Mouse (Mus musculus): ENCODE data around the gene Dand5.

DNA sequence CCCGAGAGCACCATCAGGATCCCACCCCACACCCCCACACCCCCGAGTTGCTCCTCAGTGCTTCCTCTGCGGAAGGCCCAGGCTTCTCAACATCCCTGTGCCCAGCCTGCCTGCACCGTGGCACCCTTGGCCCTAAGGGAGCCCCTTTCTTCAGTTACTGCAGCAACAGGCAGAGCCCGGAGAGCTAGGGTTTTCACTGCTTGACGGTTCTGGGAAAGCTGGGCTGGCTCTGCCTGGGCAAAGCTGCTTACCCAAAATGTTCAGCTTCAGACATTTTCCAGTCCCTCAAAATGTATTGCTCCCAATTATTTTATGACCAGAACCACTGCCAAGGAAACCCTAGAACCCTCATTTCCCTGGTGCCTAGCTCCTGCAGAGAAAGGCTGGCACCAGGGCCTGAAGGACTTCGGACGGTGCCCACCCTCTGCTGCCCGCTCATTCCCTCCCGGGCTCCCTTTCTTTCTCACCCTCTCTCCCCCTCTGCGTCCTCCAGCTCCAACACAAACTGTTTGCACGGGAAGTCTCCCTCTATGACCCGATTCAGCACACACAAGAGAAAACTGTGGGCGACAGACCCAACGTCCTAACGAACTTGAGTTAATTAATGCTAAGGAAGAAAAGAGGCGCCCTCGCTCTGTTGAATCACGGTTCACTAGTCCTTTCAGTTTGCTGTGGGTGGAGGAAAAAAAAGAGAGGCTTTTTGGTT lies 43.0 kb downstream of the Dand5 start:
- TF ChIP-seq CTCF (IDR thresholded peaks at IDR 0.05; ENCODE audit: extremely low read depth, insufficient read depth, insufficient read length, insufficient replicate concordance) (no peak), POLR2A (IDR thresholded peaks at IDR 0.05; ENCODE audit: low read depth, low read length) (no peak)

Measured in spleen, adult 2 months (tissue).